ENCODE assay signal across 15 mouse cellular contexts in genomic region chrX:35930934-35931406, GRCm38 (mm10). TPM values are rescaled to one million over a fixed set of nuclear protein-coding genes. Genes with fewer than 3 reads are reported as not detected.
DNase-seq lines count a peak whose midpoint lies in the region; ATAC-seq and TF ChIP-seq lines count a peak whose summit lies in the region.
"Had no signal": no experiment of that assay in that cellular context is flagged by ENCODE, and none has a peak within 500 bp of the region (broad histone marks: within the 10 kb centered on the region; RNA-seq: fewer than 3 reads in every experiment).

No protein-coding gene starts in this region.

- no peak overlapping the region for H3K4me3 ChIP-seq in embryonic fibroblast, embryonic 13.5 days (ENCODE audit: insufficient read depth, low read length)
- no peak overlapping the region for H3K4me3 ChIP-seq in stomach, postnatal 0 days (ENCODE audit: low read depth, low read length)
- H3K4me3 ChIP-seq in forebrain, embryonic 15.5 days, result no peak overlapping the region
- H3K4me3 ChIP-seq: hindbrain, embryonic 10.5 days; limb, embryonic 13.5 days had no signal

- peak overlapping the region; percentile 35 for H3K27ac ChIP-seq in embryonic fibroblast, embryonic 13.5 days (ENCODE audit: insufficient read depth, low read length)
- H3K27ac ChIP-seq in stomach, postnatal 0 days (replicated peaks), result no peak overlapping the region
- no peak overlapping the region for H3K27ac ChIP-seq in forebrain, embryonic 15.5 days (replicated peaks)
- H3K27ac ChIP-seq: hindbrain, embryonic 10.5 days; limb, embryonic 13.5 days had no signal

- WGBS in stomach, postnatal 0 days, result 53% methylated on average over 3 of the region's 3 CpGs
- 78% methylated on average over 3 of the region's 3 CpGs for WGBS in forebrain, embryonic 15.5 days

- H3K9ac ChIP-seq in stomach, postnatal 0 days (ENCODE audit: low read length), result no peak overlapping the region
- no peak overlapping the region for H3K9ac ChIP-seq in forebrain, embryonic 15.5 days (replicated peaks)
- H3K9ac ChIP-seq: limb, embryonic 13.5 days had no signal

- no peaks in the 10 kb centered on the region for H3K27me3 ChIP-seq in stomach, postnatal 0 days (ENCODE audit: control insufficient read depth, insufficient read depth, low read length)
- H3K27me3 ChIP-seq in forebrain, embryonic 15.5 days, result no peaks in the 10 kb centered on the region
- H3K27me3 ChIP-seq: limb, embryonic 13.5 days had no signal

- no peak overlapping the region for H3K4me2 ChIP-seq in stomach, postnatal 0 days (replicated peaks; ENCODE audit: low read depth)
- no peak overlapping the region for H3K4me2 ChIP-seq in forebrain, embryonic 15.5 days (replicated peaks)
- H3K4me2 ChIP-seq: limb, embryonic 13.5 days had no signal

- DNase-seq in stomach, postnatal 0 days (ENCODE audit: low spot score), result peak; percentile 66
- DNase-seq in neural tube, embryonic 10.5 days (ENCODE audit: extremely low spot score, low spot score), result no peak
- DNase-seq: cerebellum, adult 2 months; gastrocnemius, postnatal 25 days; kidney, adult 2 months; kidney, postnatal 4 days; right cerebral cortex, postnatal 25 days had no signal

- no peaks in the 10 kb centered on the region for H3K9me3 ChIP-seq in stomach, postnatal 0 days (ENCODE audit: control insufficient read depth, low read length)
- no peaks in the 10 kb centered on the region for H3K9me3 ChIP-seq in forebrain, embryonic 15.5 days
- H3K9me3 ChIP-seq: hindbrain, embryonic 10.5 days; limb, embryonic 13.5 days had no signal

- no peak for TF ChIP-seq EP300 in stomach, postnatal 0 days (optimal IDR thresholded peaks at IDR 0.05)

- no peak for TF ChIP-seq CTCF in embryonic fibroblast, embryonic 13.5 days (IDR thresholded peaks at IDR 0.05; ENCODE audit: borderline replicate concordance, insufficient read depth, low read length)
- no peak for TF ChIP-seq CTCF in stomach, postnatal 0 days (IDR thresholded peaks at IDR 0.05; ENCODE audit: low read depth)

- no peak for TF ChIP-seq POLR2A in embryonic fibroblast, embryonic 13.5 days (IDR thresholded peaks at IDR 0.05; ENCODE audit: low read depth, low read length)

- no peaks in the 10 kb centered on the region for H3K36me3 ChIP-seq in stomach, postnatal 0 days (ENCODE audit: control insufficient read depth, insufficient read depth, low read length)
- H3K36me3 ChIP-seq in forebrain, embryonic 15.5 days, result no peaks in the 10 kb centered on the region
- H3K36me3 ChIP-seq: hindbrain, embryonic 10.5 days; limb, embryonic 13.5 days had no signal

- H3K4me1 ChIP-seq in embryonic fibroblast, embryonic 13.5 days (ENCODE audit: control insufficient read depth, insufficient read depth, low read length), result no peaks in the 10 kb centered on the region
- no peaks in the 10 kb centered on the region for H3K4me1 ChIP-seq in stomach, postnatal 0 days (replicated peaks; ENCODE audit: control insufficient read depth, insufficient read depth)
- H3K4me1 ChIP-seq in forebrain, embryonic 15.5 days, result 0 out of 2 replicates have a peak, but pooled peaks cover 3% of the 10 kb centered on the region
- H3K4me1 ChIP-seq: hindbrain, embryonic 10.5 days; limb, embryonic 13.5 days had no signal

- ATAC-seq in CD4-positive, CD25-positive, alpha-beta regulatory T cell, adult 4 months, result peak; percentile 50
- peak; percentile 60 for ATAC-seq in megakaryocyte progenitor cell, adult 5-6 weeks (replicated peaks; ENCODE audit: poor library complexity)
- ATAC-seq in stomach, postnatal 0 days (ENCODE audit: low FRiP score, low TSS enrichment), result peak; percentile 96
- ATAC-seq in forebrain, embryonic 15.5 days (replicated peaks), result no peak
- no peak for ATAC-seq in frontal cortex, adult (ENCODE audit: low TSS enrichment)
- ATAC-seq: forebrain, embryonic 16.5 days had no signal

RNA-seq across cellular contexts. Expression of gene Dock11, which starts 42.3 kb away (rescaled TPM):
- 10 to 100 TPM; 36.6 to 47.9 TPM for polyA plus RNA-seq in CD4-positive, CD25-positive, alpha-beta regulatory T cell, adult 4 months (2017; shearing (Covaris generic))
- polyA plus RNA-seq in embryonic fibroblast, embryonic 13.5 days (2011; ENCODE audit: insufficient read length, low read depth, missing spikeins), result 19.2 and 21.0 TPM in 2 replicates
- 116 and 118 TPM in 2 replicates for total RNA-seq in megakaryocyte progenitor cell, adult 5-6 weeks (2015)
- total RNA-seq in megakaryocyte progenitor cell, adult 5-6 weeks (2017), result 81.5 and 95.3 TPM in 2 replicates
- polyA plus RNA-seq in stomach, postnatal 0 days (2015; fragmentation: Nextera tagmentation; extraction: Ambion mirVana), result 5.1 and 5.7 TPM in 2 replicates
- 16.2 and 17.6 TPM in 2 replicates for polyA plus RNA-seq in forebrain, embryonic 15.5 days (2015; fragmentation: Nextera tagmentation; extraction: Ambion mirVana)

Comparison
In these comparisons a context has a peak if more than half of its experiments do, and no peak if none do; other contexts are left out.
1. ATAC-seq: peak in CD4-positive, CD25-positive, alpha-beta regulatory T cell, adult 4 months (single experiment), megakaryocyte progenitor cell, adult 5-6 weeks (single experiment) and stomach, postnatal 0 days (single experiment); none in forebrain, embryonic 15.5 days (single experiment) and frontal cortex, adult (single experiment).